Mouse (Mus musculus) forebrain, embryonic 16.5 days (tissue): ENCODE results near the gene Tdrd3. TPM values are rescaled to one million over a fixed set of nuclear protein-coding genes. Genes with fewer than 3 reads are reported as not detected.
A peak's percentile ranks its signal among the peaks of the same experiment; 100 is the strongest.

Source experiments
- ATAC-seq: fragments of 200-750 bp; cut with Nextera tagmentation; 2 replicates; pipeline ENCODE4 v1.8.0; 2017; ENCODE audit warnings: mild to moderate bottlenecking, moderate library complexity
- H3K27ac ChIP-seq: fragments of 300-500 bp; sonication (generic); 2 replicates; pipeline ENCODE4 v1.5.1; 2014; ENCODE audit warnings: low read length, control low read depth
- H3K27me3 ChIP-seq: fragments of 300-500 bp; sonication (generic); replicated peaks from 2 replicates; pipeline ENCODE4 v1.6.1; 2014; ENCODE audit warnings: low read length; ENCODE audit not compliant: control insufficient read depth, insufficient read depth
- H3K36me3 ChIP-seq: fragments of 300-500 bp; sonication (generic); 2 replicates; pipeline ENCODE4 v1.6.1; 2014; ENCODE audit not compliant: control insufficient read depth, insufficient read depth
- H3K4me1 ChIP-seq: fragments of 300-500 bp; sonication (generic); replicated peaks from 2 replicates; pipeline ENCODE4 v1.6.1; 2014; ENCODE audit warnings: low read length; ENCODE audit not compliant: control insufficient read depth, insufficient read depth
- H3K4me2 ChIP-seq: fragments of 300-500 bp; sonication (generic); 2 replicates; pipeline ENCODE4 v1.6.1; 2014; ENCODE audit warnings: mild to moderate bottlenecking, low read length, control low read depth
- H3K4me3 ChIP-seq: fragments of 300-500 bp; sonication (generic); replicated peaks from 2 replicates; pipeline ENCODE4 v1.5.1; 2014; ENCODE audit warnings: mild to moderate bottlenecking, low read length, control low read depth
- H3K9ac ChIP-seq: fragments of 300-500 bp; sonication (generic); replicated peaks from 2 replicates; pipeline ENCODE4 v1.6.1; 2014; ENCODE audit warnings: low read depth, low read length, control low read depth
- H3K9me3 ChIP-seq: fragments of 300-500 bp; sonication (generic); 2 replicates; pipeline ENCODE4 v1.6.1; 2016; ENCODE audit warnings: low read length; ENCODE audit not compliant: control insufficient read depth
- WGBS: fragments of 180-500 bp; shearing (Covaris S2); extraction: QIAGEN DNeasy Blood & Tissue Kit; methylation state at CpG from one replicate; pipeline ENCODE4 v1.1.7; 2014; 5-methylcytosine and 5-hydroxymethylcytosine counted together
- polyA plus RNA-seq: library from polyadenylated mRNA; unstranded; fragments of >200 nt; fragmentation: Nextera tagmentation; extraction: Ambion mirVana; gene quantifications from 2 replicates; pipeline ENCODE4 v1.2.1, GENCODE M21; 2015

Tdrd3 gene
- polyA plus RNA-seq, 1 experiment from 2014 or later, result 60.5 TPM

- Histone ChIP-seq H3K9ac (no peak overlapping the region), H3K4me1 (no peaks in the 10 kb centered on the region), H3K27ac (no peak overlapping the region), H3K9me3 (no peaks in the 10 kb centered on the region), H3K36me3 (no peaks in the 10 kb centered on the region; the same call in 1 of the 2 replicates), H3K4me3 (no peak overlapping the region), H3K27me3 (no peaks in the 10 kb centered on the region), H3K4me2 (no peak overlapping the region)
- no peak for ATAC-seq
- WGBS, result 80% methylated on average over 8 of the region's 8 CpGs
Observed at GRCm38 (mm10) chr14:87531847-87532246, 115.4 kb downstream of the Tdrd3 start.

GRCm38 (mm10) chr14:87537127-87537819, 120.8 kb downstream of the Tdrd3 start:
- Histone ChIP-seq H3K27ac (no peak overlapping the region), H3K4me1 (no peaks in the 10 kb centered on the region), H3K36me3 (0 out of 2 replicates have a peak, but pooled peaks cover 2% of the 10 kb centered on the region), H3K27me3 (no peaks in the 10 kb centered on the region), H3K9me3 (no peaks in the 10 kb centered on the region), H3K9ac (no peak overlapping the region), H3K4me2 (no peak overlapping the region), H3K4me3 (no peak overlapping the region)
- no peak for ATAC-seq
- 47% methylated on average over 4 of the region's 4 CpGs for WGBS

GRCm38 (mm10) chr14:87549986-87550385, 133.5 kb downstream of the Tdrd3 start:
- Histone ChIP-seq H3K9me3 (no peaks in the 10 kb centered on the region), H3K27me3 (no peaks in the 10 kb centered on the region), H3K4me1 (no peaks in the 10 kb centered on the region), H3K36me3 (no peaks in the 10 kb centered on the region), H3K27ac (no peak overlapping the region), H3K4me2 (no peak overlapping the region), H3K9ac (no peak overlapping the region), H3K4me3 (no peak overlapping the region)
- ATAC-seq, result no peak
- 93% methylated on average over 6 of the region's 6 CpGs for WGBS

- Histone ChIP-seq H3K9ac (no peak overlapping the region), H3K9me3 (no peaks in the 10 kb centered on the region), H3K4me1 (no peaks in the 10 kb centered on the region), H3K27me3 (no peaks in the 10 kb centered on the region), H3K4me2 (no peak overlapping the region), H3K36me3 (no peaks in the 10 kb centered on the region), H3K27ac (no peak overlapping the region), H3K4me3 (no peak overlapping the region)
- WGBS, result 76% methylated on average over 3 of the region's 3 CpGs
- no peak for ATAC-seq
Observed at GRCm38 (mm10) chr14:87552211-87552610, 135.8 kb downstream of the Tdrd3 start.

GRCm38 (mm10) chr14:87563841-87564240, 147.4 kb downstream of the Tdrd3 start:
- H3K36me3 ChIP-seq, result no peaks in the 10 kb centered on the region
- H3K27ac ChIP-seq, result no peak overlapping the region
- no peaks in the 10 kb centered on the region for H3K9me3 ChIP-seq
- H3K27me3 ChIP-seq, result no peaks in the 10 kb centered on the region
- H3K4me2 ChIP-seq, result no peak overlapping the region
- H3K4me3 ChIP-seq, result no peak overlapping the region
- no peak for ATAC-seq
- WGBS, result 85% methylated on average over 9 of the region's 9 CpGs
- H3K4me1 ChIP-seq, result peaks cover 14% of the 10 kb centered on the region
- H3K9ac ChIP-seq, result no peak overlapping the region

GRCm38 (mm10) chr14:87566211-87566610, 149.8 kb downstream of the Tdrd3 start:
- Histone ChIP-seq H3K4me3 (no peak overlapping the region), H3K4me1 (peaks cover 15% of the 10 kb centered on the region), H3K9ac (no peak overlapping the region), H3K9me3 (no peaks in the 10 kb centered on the region), H3K27me3 (no peaks in the 10 kb centered on the region), H3K27ac (no peak overlapping the region), H3K36me3 (no peaks in the 10 kb centered on the region), H3K4me2 (no peak overlapping the region)
- WGBS, result 34% methylated on average over 7 of the region's 7 CpGs
- no peak for ATAC-seq

- H3K27me3 ChIP-seq, result no peaks in the 10 kb centered on the region
- H3K36me3 ChIP-seq, result no peaks in the 10 kb centered on the region
- 29% methylated on average over 3 of the region's 3 CpGs for WGBS
- H3K4me2 ChIP-seq, result 0 out of 2 replicates have a peak overlapping the region, but pooled peaks have one; percentile 56
- peaks cover 15% of the 10 kb centered on the region for H3K4me1 ChIP-seq
- ATAC-seq, result peak; percentile 44
- no peak overlapping the region for H3K4me3 ChIP-seq
- no peaks in the 10 kb centered on the region for H3K9me3 ChIP-seq
- no peak overlapping the region for H3K27ac ChIP-seq
- H3K9ac ChIP-seq, result no peak overlapping the region
Observed at GRCm38 (mm10) chr14:87567034-87567461, 150.6 kb downstream of the Tdrd3 start.

GRCm38 (mm10) chr14:87567626-87568446, 151.4 kb downstream of the Tdrd3 start:
- Histone ChIP-seq H3K9me3 (no peaks in the 10 kb centered on the region), H3K4me3 (peak overlapping the region; percentile 36), H3K4me1 (peaks cover 15% of the 10 kb centered on the region), H3K27me3 (no peaks in the 10 kb centered on the region), H3K27ac (peak overlapping the region; percentile 29; the same call in 1 of the 2 replicates), H3K36me3 (no peaks in the 10 kb centered on the region), H3K9ac (peak overlapping the region; percentile 39), H3K4me2 (peak overlapping the region; percentile 56)
- ATAC-seq, result peak; percentile 60
- WGBS, result 14% methylated on average over 20 of the region's 20 CpGs

GRCm38 (mm10) chr14:87568447-87568908, 152.0 kb downstream of the Tdrd3 start:
- H3K27me3 ChIP-seq, result no peaks in the 10 kb centered on the region
- H3K9me3 ChIP-seq, result no peaks in the 10 kb centered on the region
- peaks cover 15% of the 10 kb centered on the region for H3K4me1 ChIP-seq
- peak overlapping the region; percentile 39 for H3K9ac ChIP-seq
- H3K36me3 ChIP-seq, result no peaks in the 10 kb centered on the region
- 12% methylated on average over 15 of the region's 15 CpGs for WGBS
- peak overlapping the region; percentile 36 for H3K4me3 ChIP-seq
- no peak overlapping the region; the same call in 1 of the 2 replicates for H3K27ac ChIP-seq
- H3K4me2 ChIP-seq, result peak overlapping the region; percentile 56
- ATAC-seq, result peak; percentile 55
